Mouse (Mus musculus) erythroid progenitor cell, adult 5-6 weeks (primary cell): ENCODE results near the gene Slc16a1. TPM values are rescaled to one million over a fixed set of nuclear protein-coding genes. Genes with fewer than 3 reads are reported as not detected.

Experiments used
- ATAC-seq: replicated peaks from 2 replicates; pipeline ENCODE4 v1.8.0; 2016; ENCODE audit warnings: moderate number of reproducible peaks, mild to moderate bottlenecking, moderate TSS enrichment, inconsistent platforms; ENCODE audit not compliant: poor library complexity, low FRiP score, severe bottlenecking
- total RNA-seq, 2 experiments: library from RNA; stranded (forward) in 1 of 2; stranded (reverse) in 1 of 2; fragments of 150-400 nt in 1 of 2; fragments of 186-747, 209-891 nt in 1 of 2; gene quantifications; 2 replicates each; pipeline versions ENCODE4 v1.2.3 to v1.2.4; 2015 to 2017; ENCODE audit warnings: low replicate concordance in 2 of 2

Slc16a1 gene
- total RNA-seq, 2 experiments from 2014 or later = 364 to 431 TPM

- peak; percentile 39 for ATAC-seq
Measured at GRCm38 (mm10) chr3:104637427-104638402, 753 bp upstream of the Slc16a1 start.

- peak; percentile 70 for ATAC-seq
Measured at GRCm38 (mm10) chr3:104638932-104639748, 672 bp downstream of the Slc16a1 start.

- ATAC-seq = no peak
Measured at GRCm38 (mm10) chr3:104639749-104640368, 1.4 kb downstream of the Slc16a1 start.

- no peak for ATAC-seq
Measured at GRCm38 (mm10) chr3:104640855-104641254, 2.4 kb downstream of the Slc16a1 start.

- ATAC-seq = no peak
Measured at GRCm38 (mm10) chr3:104641313-104641712, 2.8 kb downstream of the Slc16a1 start.

DNA sequence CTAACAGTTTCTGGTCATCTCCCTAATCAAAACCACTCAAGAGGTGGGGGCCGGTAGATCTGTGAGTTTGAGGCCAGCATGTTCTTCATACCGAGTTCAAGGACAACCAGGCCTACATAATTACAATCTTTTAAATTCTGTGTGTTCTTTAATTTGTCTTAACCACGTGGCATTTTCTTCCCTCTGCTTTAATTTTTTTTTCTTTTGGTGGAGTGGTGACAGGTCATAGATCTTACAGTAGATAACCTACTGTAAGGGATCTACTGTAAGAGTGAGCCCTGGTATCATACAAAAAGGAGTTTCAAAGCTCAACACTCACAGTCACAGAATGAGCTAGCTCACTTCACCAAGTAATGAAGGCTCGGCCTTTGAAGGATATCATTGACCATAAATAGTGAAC, 4.6 kb downstream of the Slc16a1 start:
- no peak for ATAC-seq

DNA sequence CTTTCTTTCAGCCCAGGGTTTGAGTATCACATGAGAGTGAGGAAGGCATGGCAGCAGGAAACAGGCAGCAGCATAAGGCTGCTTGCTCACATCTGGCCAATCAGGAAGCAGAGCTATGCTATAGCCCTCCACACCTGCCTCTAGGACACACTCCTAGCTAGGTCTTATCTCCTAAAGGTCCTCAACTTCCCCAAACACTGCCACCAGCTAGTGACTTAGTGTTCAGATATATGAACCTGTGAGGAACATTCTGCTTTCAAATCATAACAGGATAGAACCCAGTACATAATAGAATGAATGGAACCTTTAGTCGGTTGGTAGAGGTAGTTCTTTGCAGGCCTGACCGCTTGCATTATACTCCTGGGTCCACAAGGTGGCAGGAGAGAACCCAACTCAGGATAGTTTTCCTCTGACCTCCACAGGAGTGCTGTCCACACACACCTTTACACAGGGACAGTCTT, 5.4 kb downstream of the Slc16a1 start:
- peak; percentile 80 for ATAC-seq

DNA sequence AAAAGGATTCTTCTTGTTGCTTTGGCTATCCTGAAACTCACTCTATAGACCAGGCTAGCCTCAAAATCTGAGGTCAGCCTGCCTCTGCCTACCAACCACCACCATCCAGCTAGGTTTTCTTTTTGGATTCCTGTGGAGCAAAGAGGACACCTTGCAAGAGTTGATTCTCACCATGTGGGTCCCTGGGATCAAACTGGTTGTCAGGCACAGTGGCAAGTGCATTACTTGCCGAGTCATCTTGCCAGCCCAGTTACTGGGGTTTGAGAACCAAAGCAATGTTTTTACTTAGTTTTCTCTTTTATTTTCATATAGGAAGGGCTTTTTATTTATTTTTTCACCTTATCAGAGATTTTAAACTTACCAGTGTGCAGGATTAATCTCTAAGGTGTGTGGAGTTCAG, 5.9 kb downstream of the Slc16a1 start:
- peak; percentile 40; the same call in 1 of the 2 replicates for ATAC-seq

DNA sequence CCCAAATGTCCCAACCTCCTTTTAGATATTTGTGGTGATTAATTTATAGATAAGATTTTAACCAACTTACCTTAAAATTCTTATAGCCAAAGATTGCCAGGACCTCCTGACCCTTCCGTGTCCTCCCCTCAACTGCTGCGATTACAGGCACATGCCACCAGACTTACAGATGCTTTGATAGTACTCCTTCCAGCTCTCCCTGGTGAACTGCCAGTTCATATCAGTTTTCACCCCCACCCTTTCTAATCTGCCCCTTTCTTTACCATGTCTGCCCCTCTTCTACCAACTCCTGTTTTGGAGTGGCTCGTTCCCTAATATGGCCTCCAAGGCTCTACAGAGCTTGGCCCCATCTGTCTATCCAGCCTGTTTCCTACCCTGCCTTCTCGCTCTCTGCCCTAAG, 15.8 kb downstream of the Slc16a1 start:
- ATAC-seq = no peak

DNA sequence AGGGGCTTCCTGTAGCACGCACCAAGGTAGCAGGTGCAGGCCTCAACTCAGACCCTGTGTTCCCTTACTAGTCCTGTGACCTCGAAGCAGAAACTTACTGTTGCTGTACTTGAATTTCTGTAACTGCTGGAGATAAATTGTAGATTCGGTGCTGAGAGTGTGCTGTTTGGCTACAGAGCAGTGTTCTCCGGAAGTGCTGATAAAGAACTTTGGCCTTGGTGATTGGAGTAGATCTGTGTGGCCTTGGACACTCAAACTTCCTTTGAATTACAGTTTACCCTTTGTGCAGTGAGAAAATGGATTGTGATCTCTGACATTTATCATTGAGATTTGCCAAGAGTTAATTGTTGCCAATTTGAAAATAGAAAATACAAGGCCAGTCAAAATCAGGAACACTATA, 16.5 kb downstream of the Slc16a1 start:
- ATAC-seq = no peak

DNA sequence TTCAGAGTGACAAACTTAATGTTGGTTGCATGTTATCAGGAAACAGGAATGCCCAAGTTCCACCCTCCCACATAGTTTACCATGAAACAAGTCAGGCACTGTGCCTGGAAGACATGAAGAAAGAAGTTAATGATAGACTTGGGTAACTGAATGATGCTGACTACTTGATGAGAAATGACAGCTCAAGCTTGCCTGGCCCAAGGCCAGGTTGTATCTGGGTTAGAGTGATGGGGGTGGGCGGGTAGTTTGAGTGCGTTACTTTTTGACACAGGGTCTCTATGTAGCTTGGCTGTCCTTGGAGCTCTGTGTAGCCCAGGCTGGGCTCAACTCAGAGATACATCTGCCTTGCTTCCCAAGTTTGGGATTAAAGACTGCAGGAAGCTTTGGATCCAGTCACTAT, 20.2 kb downstream of the Slc16a1 start:
- no peak for ATAC-seq

GRCm38 (mm10) chr3:104659758-104660157, 21.3 kb downstream of the Slc16a1 start:
- peak; percentile 41; the same call in 1 of the 2 replicates for ATAC-seq

GRCm38 (mm10) chr3:104660522-104660921, 22.1 kb downstream of the Slc16a1 start:
- ATAC-seq = no peak

DNA sequence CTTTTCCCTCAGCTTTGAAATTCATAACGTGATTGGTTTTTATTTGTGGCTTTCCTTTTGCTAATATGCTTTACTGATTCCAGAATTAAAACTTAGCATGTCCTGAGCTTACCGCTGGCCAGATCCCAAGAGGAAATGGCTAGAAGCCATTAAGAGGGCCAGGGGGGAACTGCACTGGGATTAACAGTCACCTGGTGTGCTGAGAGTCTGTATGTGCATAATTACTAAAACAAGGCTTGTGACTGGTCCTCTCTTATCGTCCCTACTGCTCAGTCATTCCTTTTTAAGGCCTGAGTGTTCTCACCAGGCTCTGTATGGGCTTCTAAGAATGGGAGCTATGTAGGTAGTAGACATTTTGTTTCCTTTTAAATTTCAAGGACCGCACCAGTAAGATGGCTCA, 23.5 kb downstream of the Slc16a1 start:
- no peak for ATAC-seq

DNA sequence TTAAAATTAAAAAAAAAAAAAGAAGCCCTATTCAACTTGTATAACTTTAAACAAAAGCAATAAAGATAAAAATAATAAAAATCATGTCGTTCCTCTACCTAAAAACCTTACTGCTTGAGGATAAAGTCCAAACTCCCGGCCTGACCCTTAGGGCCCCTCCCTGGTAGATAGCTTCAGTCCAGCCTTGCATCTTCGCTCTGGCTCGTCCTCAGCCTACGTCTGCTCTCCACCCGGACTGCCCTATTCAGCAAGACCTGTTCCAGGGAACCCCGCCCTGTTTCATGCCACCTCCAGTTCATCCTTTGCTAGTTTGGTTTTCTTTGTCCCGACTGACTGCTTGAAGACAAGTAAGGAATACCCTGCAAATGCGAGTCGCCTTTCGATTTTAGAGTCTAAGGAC, 24.5 kb downstream of the Slc16a1 start:
- no peak for ATAC-seq

DNA sequence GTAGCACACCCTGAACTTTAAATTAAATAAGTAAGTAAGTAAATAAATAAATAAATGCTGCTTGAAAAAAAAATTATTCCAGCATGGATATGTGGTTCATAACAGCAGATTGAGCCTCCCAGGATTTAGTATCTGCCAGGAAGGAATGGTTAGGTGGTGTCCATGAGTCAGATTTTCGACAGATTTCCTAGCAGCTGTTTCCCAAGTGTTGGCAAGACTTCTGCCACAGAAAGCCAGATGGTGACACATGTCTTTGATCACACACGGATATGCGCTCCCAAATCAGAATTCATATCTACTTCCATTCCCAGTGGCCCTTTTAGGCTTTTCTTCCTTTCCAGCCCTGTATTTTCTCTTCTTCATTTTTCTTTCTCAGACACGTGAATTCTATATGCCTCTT, 28.5 kb downstream of the Slc16a1 start:
- no peak for ATAC-seq

DNA sequence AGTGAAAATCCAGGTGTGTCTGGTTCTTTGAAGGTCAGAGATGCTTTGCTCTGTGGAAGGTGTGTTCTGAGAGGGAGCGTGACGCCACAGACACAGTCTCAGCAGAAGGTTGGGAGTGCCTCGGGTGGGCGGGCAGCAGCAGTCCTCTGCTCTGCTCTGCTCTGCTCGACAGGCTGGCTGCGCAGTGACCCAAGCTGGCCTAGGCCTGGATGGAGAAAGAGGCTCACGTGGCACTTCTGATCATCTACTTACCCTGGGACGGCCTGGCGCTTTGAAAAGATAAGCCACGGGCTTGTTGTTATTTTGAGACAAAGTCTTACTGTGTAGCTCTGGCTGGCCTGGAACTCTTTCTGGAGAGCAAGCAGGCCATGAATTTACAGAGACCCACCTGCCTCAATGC, 29.0 kb downstream of the Slc16a1 start:
- no peak for ATAC-seq

DNA sequence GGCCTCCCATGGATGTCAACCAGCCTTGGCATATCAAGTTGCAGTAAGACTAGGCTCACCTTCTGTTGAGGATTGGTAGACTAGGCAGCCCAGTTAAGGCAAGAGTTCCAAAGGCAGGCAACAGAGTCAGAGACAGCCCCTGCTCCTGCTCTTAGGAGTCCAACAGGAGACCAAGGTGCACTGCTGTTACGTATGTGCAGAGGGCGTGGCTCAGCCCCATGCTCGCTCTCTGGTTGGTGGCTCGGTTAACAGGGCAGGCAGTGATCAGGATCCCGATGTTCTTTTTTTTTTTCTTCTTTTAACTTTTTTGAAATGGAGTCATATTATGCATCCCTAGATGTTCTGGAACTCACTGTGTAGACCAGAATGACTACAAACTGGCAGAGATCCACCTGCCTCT, 30.5 kb downstream of the Slc16a1 start:
- 0 out of 2 replicates have a peak, but pooled peaks have one; percentile 44 for ATAC-seq

- no peak for ATAC-seq
Measured at GRCm38 (mm10) chr3:104669856-104670182, 31.4 kb downstream of the Slc16a1 start.
